Mouse (Mus musculus): ENCODE data around the gene Mapkapk5.

- TF ChIP-seq CTCF (conservative IDR thresholded peaks at IDR 0.05; ENCODE audit: low read length) (no peak), NANOG (IDR thresholded peaks at IDR 0.05; ENCODE audit: borderline replicate concordance, low read length) (no peak)
Measured at GRCm38 (mm10) chr5:121525774-121526450, 19.8 kb downstream of the Mapkapk5 start.

Measured in E14TG2a.4 (cell line).